Mouse (Mus musculus) cortical plate, adult 2 months (tissue): ENCODE measurements around the gene Cab39l. TPM values are rescaled to one million over a fixed set of nuclear protein-coding genes. Genes with fewer than 3 reads are reported as not detected.
A peak's percentile ranks its signal among the peaks of the same experiment; 100 is the strongest.
"Not testable (repeated sequence)": the region's sequence is repeated elsewhere in the genome, so short reads cannot be mapped to it uniquely, and the experiment has no call there.

Experiments
- H3K27ac ChIP-seq: fragments of 200-500 bp; 2 replicates; pipeline ENCODE4 v1.5.1; 2012; ENCODE audit warnings: low read length, control low read depth, inconsistent platforms; ENCODE audit not compliant: insufficient read depth
- H3K4me1 ChIP-seq: fragments of 200-500 bp; 2 replicates; pipeline ENCODE4 v1.6.1; 2011; ENCODE audit warnings: low read length; ENCODE audit not compliant: control insufficient read depth, insufficient read depth
- H3K4me3 ChIP-seq: fragments of 200-500 bp; 2 replicates; pipeline ENCODE4 v1.5.1; 2011; ENCODE audit warnings: mild to moderate bottlenecking, low read length, control low read depth; ENCODE audit not compliant: insufficient read depth
- CTCF ChIP-seq: fragments of 200-500 bp; IDR thresholded peaks from 2 replicates; pipeline ENCODE4 v1.5.1; 2011; ENCODE audit warnings: mild to moderate bottlenecking, control low read depth, low read length; ENCODE audit not compliant: insufficient read depth; ENCODE audit errors: extremely low read depth
- POLR2A ChIP-seq: fragments of 200-500 bp; IDR thresholded peaks from 2 replicates; pipeline ENCODE4 v1.6.1; 2011; ENCODE audit warnings: mild to moderate bottlenecking, low read length, control low read depth; ENCODE audit not compliant: insufficient read depth; ENCODE audit errors: extremely low read depth
- polyA plus RNA-seq: library from polyadenylated mRNA; depleted of rRNA; stranded (reverse); fragments of >200 nt; gene quantifications from 2 replicates; pipeline ENCODE4 v1.2.3, GENCODE M21; 2012; rRNA removed

Cab39l gene
- polyA plus RNA-seq, result 16.6 and 18.3 TPM in 2 replicates

GRCm38 (mm10) chr14:59440558-59441471 is at the start of gene Cab39l, which contains the start of gene Setdb2:
Gene Cab39l, plus strand, starts transcription at chr14:59440972.
Gene Setdb2, minus strand, starts transcription at chr14:59440884.
- H3K27ac ChIP-seq, result 0 out of 2 replicates have a peak within 1 kb of the TSS, but pooled peaks have one; percentile 22
- H3K4me3 ChIP-seq, result peak within 1 kb of the TSS; percentile 65
- TF ChIP-seq POLR2A, result peak; percentile 80
- TF ChIP-seq CTCF, result no peak
- H3K4me1 ChIP-seq, result peaks cover 2% of the 10 kb centered on the region; the same call in 1 of the 2 replicates

DNA sequence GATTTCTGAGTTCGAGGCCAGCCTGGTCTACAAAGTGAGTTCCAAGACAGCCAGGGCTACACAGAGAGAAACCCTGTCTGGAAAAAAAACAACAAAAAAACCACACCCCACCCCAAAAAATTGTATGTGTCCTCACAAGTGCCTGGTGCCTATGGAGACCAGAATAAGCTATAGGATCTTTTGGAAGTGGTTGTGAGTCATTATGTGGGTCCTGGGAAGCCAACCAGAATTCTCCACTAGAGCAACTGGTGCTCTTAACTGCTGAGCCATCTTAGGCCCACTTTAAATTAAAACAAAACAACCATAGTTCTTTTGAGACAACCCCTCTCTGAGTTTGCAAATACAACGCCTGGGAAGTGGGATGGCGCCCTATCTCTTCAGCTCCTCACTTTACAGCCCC is 45.5 kb upstream of the Cab39l start, which contains the start of gene Phf11c:
Gene Phf11c (minus strand): TSS at position 101 of the 400 bp plus-strand sequence.
- no peak for TF ChIP-seq POLR2A
- no peak for TF ChIP-seq CTCF
- no peak within 1 kb of the TSS for H3K4me3 ChIP-seq

DNA sequence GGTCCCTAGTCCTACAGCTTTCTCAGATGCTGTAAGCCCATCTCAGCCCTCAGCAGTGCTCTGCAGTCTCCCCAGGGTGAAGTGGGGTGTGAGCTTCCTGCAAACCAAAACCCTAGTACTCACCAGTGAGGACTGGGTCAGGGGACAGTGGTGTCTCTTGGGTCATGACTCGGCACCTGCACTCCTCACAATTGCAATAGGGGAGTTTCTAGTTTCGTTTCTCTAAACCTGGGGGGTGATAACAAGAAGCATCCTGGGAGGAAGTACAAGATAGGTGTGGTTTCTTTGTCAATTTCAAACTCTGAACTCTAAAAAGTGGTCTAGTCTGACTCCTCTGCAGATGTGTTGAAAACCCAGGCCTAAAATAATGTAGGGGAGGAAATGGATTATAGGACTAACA is 43.8 kb upstream of the Cab39l start:
- Histone ChIP-seq H3K4me1 (no peaks in the 10 kb centered on the region), H3K27ac (no peak overlapping the region), H3K4me3 (no peak overlapping the region)
- TF ChIP-seq POLR2A (no peak), CTCF (no peak)

More for the DNA sequence above, 45.5 kb upstream of the Cab39l start, which contains the start of gene Phf11c:
- Histone ChIP-seq H3K4me1 (no peaks in the 10 kb centered on the region), H3K27ac (no peak within 1 kb of the TSS)

- not testable (repeated sequence) for H3K4me3 ChIP-seq, H3K4me1 ChIP-seq, H3K27ac ChIP-seq
Measured at GRCm38 (mm10) chr14:59414979-59415378, 25.8 kb upstream of the Cab39l start.

DNA sequence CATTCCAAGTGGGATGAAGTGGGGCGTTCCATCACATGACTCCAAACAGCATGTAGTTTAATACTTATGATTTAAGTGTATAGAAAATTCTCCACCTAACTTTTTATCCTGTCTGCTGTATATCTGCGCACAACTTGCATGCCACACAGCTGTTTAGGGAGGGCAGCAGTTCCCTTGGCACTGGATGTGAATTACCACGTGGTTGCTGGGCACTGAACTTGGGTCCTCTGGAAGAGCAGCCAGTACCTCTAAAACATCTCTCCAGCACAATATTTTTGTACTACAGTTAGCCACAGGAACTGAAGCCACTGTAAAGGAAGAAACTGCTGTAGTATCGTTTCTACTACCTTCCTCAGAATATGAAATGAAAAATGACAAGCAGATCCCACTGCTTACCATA is 22.6 kb upstream of the Cab39l start:
- Histone ChIP-seq H3K4me1 (no peaks in the 10 kb centered on the region), H3K27ac (no peak overlapping the region), H3K4me3 (no peak overlapping the region)
- TF ChIP-seq CTCF (no peak), POLR2A (no peak)

GRCm38 (mm10) chr14:59422912-59423663 is 17.7 kb upstream of the Cab39l start:
- Histone ChIP-seq H3K4me1 (no peaks in the 10 kb centered on the region), H3K4me3 (no peak overlapping the region), H3K27ac (no peak overlapping the region)
- TF ChIP-seq CTCF, result no peak
- no peak for TF ChIP-seq POLR2A

- no peak overlapping the region for H3K27ac ChIP-seq
- no peaks in the 10 kb centered on the region for H3K4me1 ChIP-seq
- no peak overlapping the region for H3K4me3 ChIP-seq
- TF ChIP-seq POLR2A (no peak), CTCF (no peak)
Measured at GRCm38 (mm10) chr14:59430556-59430955, 10.2 kb upstream of the Cab39l start.

DNA sequence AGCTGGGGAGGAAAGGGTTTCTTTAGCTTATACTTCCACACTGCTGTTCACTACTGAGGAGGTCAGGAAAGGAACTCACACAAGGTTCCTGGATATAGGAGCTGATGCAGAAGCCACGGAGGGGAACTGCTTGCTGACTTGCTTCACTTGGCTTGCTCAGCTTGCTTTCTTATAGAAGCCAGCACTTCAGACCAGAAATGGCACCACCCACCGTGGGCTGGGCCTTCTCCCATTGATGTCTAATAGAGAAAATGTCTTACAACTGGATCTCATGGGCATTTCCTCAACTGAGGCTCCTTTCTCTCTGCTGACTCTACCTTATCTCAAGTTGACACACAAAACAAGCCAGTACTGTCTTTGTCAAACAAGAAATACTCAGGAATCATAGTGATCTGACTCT is 6.9 kb upstream of the Cab39l start:
- Histone ChIP-seq H3K4me3 (no peak overlapping the region), H3K4me1 (no peaks in the 10 kb centered on the region), H3K27ac (no peak overlapping the region)
- no peak for TF ChIP-seq POLR2A

- Histone ChIP-seq H3K4me1 (peaks cover 2% of the 10 kb centered on the region; the same call in 1 of the 2 replicates), H3K4me3 (no peak overlapping the region), H3K27ac (no peak overlapping the region)
- TF ChIP-seq CTCF, result no peak
- TF ChIP-seq POLR2A, result no peak
Measured at GRCm38 (mm10) chr14:59435206-59435605, 5.6 kb upstream of the Cab39l start.
